Mouse (Mus musculus) G1E (cell line): ENCODE results near the gene Ndufa5.

Source experiments
- CTCF ChIP-seq: IDR thresholded peaks from 2 replicates; pipeline ENCODE4 v1.5.1; 2012; ENCODE audit warnings: low read depth, low read length, inconsistent platforms, mixed read lengths
- GATA1 ChIP-seq: IDR thresholded peaks from 2 replicates; pipeline ENCODE4 v1.6.1; 2012; ENCODE audit warnings: borderline replicate concordance, low read length, inconsistent platforms, mixed read lengths
- TAL1 ChIP-seq: conservative IDR thresholded peaks from 2 replicates; pipeline ENCODE4 v1.6.1; 2012; ENCODE audit warnings: low read depth, low read length, inconsistent platforms, mixed read lengths

GRCm38 (mm10) chr6:24470571-24471132 lies 57.2 kb downstream of the Ndufa5 start:
- TF ChIP-seq CTCF (no peak), GATA1 (no peak), TAL1 (no peak)
